Mouse (Mus musculus) cerebellum, adult 8-10 months (tissue): ENCODE results near the gene BC016579.

ENCODE experiments used
- DNase-seq: peaks from one replicate; pipeline ENCODE4 v3.0.0; 2022

The BC016579 gene

DNA sequence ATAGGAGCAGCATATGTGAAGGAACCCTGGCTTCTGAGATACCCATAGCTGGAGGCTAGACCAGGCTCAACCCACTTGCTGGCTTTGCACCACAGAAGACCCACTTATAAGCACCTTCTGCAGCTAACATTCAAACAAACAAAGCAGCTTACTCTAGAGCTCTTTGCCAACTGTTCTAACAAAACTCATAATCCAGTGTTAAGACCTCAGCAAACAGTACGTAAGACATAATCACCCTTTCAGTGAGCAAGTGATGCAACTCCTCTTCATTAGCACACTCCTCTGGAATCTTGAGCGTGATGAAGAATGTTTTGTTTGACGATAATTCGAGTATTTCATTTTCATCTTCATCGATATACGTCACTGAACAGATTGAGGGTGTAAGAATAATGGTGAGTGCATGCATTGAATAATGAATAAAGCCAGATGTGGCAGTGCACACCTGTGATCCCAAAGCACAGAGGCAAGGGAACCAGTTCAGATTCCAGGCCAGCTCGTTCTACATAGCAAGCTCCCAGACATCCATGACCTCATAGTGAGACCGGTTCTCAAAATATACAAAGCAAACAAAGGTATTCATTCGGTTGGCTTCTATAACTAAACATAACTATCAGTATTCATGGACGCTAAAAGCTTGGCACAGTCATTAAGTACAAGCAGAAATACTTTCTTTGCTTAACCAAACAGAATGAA lies 13.7 kb downstream of the BC016579 start:
- no peak for DNase-seq

DNA sequence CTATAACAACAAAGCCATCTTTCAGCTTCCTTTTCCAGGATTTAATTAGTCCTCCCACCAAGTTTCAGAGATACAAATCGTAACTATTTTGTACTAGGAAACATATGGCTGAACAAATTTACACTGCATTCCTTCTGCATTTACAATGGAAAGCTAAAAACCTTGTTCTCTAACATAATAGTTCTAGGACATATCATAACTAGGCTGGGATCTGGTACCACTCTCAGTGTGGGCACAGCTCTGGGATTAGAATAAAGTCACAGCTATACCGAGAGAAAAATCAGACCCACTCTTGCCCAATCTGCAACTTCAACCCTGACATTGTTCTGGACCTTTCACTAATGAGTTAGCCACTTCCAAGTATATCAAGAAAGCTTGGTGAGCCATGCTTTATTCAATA lies 18.0 kb downstream of the BC016579 start:
- DNase-seq: no peak

DNA sequence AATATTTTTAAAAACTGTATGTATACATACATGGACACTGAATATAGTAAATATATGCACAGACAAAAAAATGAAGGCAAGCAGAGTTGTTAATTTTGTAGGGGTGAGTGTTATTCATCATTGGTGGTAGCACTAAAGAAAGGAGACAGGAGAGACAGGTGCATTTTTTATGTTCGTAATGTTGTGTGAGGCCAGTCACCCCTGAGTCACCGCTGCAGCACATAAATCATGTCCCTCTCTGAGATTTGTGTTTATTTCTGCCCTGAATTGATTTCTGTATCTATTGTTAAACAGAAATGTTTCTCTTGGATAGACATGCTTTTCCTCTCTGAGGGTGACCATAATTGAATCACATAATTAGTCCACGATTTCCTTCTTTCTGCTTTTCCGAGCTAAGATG lies 21.4 kb downstream of the BC016579 start:
- DNase-seq: no peak

DNA sequence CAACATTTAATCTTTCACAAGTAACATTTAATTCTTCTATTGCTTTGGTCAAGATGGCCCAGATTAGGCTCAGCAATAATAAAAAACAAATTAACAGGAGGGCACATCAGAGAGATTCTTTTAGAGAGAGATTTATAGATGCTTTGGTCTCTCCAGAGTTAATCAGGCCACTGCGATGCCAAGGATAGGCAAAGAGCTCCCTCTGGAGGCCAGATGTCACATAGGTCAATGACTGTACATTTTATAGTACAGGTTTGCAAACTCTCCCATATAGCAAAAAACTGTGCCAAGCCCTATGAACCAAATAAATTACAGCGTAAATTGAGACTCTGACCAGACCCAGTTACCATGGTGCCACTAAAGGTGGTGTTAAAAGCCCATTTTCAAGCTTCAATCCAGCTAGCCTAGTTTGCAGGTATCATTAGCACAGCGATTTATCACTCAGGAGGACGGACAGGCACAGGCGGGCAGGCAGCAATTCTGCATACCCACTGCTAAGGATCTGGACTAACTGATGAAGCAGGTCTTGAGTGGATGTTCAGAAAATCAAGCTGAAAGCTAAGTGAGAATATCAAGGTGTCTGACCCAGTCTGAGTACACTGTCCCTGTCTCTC lies 23.4 kb downstream of the BC016579 start:
- DNase-seq: peak; percentile 73

DNA sequence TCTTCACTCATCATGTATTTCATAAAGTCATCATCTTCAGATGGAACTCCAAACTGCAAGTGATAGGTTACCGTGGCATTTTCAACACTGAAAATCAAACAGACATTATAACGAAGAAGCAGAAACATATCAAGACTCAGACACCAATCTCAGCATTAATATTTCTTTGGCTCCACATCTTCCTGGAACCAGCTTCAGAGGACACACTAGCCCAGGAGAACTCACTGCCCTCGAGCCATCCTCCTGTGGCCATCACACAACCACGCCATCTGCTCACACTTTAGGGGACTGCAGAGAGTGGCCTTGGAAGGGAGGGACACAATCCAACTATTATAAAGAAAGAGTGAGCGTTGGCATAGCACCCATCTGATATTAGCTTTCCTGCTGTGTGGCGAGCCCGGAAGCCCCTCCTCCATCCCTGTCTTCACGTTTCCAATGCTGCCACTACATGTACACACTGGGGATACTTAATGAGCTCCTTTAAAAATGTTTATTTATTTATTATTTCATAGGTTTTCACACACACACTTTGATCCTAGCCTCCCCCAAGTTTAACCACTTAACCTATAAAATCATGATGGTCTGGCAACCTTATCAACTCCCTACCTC lies 24.3 kb downstream of the BC016579 start:
- no peak for DNase-seq

DNA sequence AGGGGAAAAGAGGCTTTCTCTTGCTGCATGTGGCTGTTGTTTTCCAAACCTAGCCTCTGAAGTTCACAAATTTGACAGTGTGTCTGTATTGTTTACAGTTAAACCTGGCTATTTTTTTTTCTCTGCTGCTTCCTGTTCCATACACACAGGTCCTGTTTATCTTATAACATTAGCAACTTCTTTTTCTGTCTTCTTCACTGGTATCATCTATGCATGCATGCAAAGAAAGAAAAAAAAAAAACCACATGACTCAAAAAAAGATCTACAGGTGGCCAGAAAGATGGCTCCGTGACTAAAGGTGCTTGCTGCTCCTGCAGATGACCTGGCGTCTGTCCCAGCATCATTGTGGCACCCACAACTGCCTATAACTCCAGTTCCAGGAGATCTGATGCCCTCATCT lies 28.5 kb downstream of the BC016579 start:
- DNase-seq: no peak

DNA sequence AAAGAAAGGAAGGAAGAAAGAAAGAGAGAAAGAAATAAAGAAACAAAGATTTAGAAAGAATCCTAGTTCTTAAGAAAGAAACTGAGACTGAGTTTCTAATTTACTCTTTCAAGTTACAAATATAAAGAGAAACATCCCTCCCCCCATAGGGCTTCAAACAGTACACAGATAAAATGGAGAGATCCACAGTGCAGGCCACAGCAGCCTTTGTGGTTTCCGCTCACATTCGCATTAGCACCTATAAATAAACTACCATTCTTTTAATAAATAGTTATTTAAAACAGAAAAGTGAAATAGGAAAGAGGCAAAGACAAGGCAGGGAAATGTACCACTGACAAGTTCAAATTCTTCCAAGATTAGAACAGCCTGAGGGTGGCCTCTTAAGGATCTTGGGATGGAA lies 29.1 kb downstream of the BC016579 start:
- no peak for DNase-seq

DNA sequence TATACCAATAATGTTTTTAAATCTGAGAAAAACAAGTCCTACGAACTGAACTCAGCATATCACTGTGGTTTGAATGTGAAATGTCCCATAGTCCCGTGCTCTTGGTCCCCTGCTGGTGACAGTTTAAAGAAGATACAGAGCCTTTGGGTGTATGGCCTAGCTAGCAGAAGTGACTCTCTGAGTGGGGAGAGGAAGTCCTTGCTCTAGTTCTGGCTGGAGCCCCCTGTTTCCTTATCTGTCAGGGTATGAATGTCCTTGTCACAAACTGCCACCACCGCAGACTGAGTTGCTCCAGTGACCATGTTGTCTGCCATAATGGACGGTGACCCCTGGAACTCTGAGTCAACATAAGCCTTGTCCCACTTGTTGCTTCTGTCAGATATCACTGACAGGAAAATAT lies 30.6 kb downstream of the BC016579 start:
- no peak for DNase-seq

DNA sequence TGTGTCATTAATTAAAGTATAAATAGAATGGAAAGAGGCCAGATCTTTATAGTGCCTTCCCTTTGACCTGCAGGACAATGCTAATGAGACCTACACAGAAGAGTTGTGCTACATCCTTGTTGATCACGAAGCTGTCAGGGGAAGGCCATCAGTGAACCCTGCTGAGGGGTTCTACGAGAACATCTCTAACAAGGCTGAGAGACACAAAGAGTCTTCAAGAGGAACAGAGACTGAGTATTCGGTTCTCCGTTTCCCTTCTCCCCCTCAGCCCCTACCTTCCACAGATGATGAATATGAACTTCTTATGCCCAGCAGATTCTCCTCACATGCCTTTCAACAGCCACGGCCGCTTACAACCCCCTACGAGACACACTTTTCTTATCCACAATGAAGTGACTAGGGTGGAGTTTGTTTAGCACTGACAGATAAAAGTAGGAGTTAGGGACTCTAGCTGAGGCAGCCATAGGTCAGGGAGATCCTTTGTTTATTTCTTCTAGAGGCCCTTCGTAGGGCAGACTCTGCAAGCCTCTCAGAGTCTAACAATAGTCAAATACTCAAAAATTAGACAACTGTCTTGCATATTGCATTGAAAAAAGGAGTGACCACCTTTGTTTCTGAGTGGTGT lies 34.0 kb downstream of the BC016579 start:
- no peak for DNase-seq

DNA sequence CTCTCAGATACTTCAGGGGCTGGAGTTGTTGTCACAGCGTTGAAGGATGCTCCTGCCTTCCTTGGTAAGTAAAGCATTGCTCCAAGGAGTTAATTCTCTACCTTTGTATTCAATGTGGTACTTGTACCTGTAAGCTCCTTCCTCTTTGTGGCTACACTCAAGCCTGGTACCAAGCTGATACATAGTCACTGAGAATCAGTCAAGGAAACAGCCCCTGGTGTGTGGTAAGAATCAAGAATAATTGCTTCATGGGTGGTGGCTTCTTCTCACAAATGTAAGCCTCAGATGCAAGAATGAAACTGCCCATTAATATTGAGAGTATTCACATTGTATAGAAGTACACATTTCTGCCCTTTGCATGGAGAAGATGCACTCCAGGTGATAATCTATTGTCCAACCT lies 37.9 kb downstream of the BC016579 start:
- no peak for DNase-seq

DNA sequence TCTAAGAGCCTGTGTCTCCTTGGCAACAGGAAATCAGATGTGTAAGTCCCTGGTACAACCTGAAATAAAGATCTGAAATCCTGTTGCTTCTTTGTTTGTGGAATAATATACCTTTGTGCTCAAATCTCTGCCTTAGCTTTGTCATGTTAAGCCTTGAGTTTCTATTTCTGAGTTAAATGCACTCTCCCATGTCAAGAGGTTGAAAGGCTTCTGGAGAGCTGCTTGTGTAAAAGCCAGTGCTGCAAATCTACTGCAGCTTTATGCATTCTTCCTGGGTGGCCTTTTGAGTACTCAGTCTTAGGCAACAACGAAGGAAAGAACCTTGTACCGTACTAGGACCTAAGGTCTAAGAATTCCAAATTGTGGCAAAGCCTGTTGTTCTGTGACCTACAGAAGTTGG lies 40.6 kb downstream of the BC016579 start:
- DNase-seq: no peak

DNA sequence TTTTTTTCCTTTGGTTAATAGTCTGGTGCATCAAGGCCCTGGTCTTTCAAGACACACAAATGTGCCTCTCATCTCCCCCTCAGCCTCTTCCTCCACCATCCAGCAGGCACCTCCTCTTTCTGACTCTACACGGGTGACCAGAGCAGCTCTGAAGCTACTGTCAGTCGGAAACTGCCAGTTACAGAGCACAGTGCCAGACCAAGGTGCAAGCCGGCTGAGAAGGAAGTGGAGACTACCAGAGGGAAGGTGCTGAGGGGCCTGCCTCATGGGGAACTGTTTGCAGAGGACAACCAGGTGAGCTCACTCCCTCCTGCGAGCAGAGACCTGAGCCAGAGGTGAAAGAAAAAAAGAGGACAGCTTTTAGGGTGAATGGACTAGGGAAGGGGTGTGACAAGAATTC lies 43.6 kb downstream of the BC016579 start, which contains the start of gene Gcsam:
Gene Gcsam, plus strand, starts transcription at position 114 of the 400 bp plus-strand sequence.
- no peak for DNase-seq

DNA sequence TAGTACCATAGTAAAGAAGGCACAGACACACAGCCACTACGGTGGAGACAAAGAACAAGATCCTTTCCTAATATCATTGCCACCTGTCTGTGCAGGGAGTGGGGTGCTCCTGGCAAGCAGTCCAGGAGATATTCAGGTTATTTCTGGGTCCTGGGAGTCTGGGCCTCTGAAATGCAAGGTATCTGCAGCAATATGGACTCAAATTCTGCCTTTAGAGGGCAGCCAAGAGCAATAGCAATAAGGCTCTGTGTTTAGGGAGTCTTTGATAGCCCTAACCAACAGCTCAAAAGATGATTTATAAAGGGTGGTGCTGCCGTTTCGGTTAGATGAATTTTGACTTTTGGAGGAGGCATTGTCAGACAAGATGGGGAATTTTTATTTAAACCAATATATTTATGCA lies 44.6 kb downstream of the BC016579 start:
- DNase-seq: peak; percentile 7

DNA sequence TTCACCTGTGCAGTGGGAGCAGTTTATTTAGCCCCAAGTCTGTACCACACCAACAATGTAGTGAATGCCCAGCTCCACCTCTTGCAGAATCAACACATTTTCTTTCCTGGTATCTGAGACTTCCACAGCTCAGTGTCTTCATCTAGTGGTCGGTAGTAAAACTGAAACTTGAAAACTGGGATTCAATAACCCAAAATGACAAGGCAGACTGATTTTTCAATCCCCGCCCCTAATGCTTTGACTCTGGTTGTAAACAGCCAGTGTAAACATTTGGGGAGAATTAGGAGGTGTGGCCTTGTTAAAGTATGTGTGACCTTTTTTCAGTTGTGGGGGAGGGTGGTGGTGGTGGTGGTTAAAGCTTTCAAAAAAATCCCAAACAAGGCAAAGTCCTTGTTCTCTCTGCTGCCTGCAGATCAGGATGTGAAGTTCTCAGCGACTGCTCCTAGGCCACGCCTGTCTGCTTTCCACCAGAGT lies 45.4 kb downstream of the BC016579 start:
- DNase-seq: no peak

DNA sequence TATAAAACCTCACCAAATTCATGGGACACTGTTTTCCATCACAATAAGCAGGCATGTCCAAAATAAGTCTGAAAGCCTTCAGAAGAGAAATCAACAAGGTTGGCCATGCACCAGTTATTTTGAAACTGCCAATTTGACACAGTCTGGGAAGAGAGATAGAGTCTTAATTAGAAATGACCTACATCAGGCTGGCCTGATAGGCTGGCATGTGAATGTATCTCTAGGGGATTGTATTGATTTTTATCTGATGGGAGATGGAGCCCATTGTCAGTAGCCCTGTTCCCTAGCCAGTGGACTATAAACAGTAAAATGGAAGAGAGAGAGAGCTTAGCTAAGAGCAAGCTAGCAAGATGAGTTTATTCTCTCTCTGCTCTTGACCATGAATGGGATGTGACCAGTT lies 58.4 kb downstream of the BC016579 start:
- no peak for DNase-seq

DNA sequence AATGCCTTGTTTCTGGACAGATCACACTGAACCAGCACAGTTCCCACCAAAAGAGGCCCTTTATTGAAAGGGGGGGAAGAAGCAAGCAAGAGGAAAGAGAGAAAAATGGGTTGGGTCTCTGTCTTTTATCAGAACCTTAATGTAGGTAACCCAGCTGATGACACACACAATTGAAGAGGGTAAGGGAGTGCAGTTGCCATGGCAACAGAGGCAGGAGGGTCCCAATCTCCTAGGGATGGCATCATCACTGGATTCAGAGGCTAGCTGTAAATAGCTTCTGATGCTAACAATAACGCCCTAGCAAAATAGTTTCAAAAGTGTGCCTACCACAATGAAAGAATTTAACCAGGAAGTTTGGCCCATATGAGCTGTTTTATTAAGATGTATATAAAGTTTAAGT lies 60.2 kb downstream of the BC016579 start:
- no peak for DNase-seq

DNA sequence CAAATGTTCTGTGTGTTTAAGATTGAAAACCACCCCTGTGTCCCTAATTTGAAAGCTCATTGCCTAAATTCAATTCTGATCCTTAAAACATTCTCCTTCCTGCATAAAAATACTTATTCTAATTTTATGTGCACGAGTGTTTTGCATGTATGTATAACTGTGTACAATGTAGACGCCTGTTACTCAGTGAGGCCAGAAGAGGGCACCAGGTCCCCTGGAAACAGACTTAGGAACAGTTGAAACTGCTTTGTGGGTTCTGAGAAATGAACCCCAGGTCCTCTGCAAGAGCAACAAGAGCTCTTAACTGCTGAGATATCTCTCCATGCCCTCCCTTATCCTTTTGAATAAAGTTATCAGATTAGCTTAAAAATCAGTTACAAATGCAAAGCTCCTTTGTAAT lies 71.4 kb downstream of the BC016579 start:
- peak; percentile 2 for DNase-seq

DNA sequence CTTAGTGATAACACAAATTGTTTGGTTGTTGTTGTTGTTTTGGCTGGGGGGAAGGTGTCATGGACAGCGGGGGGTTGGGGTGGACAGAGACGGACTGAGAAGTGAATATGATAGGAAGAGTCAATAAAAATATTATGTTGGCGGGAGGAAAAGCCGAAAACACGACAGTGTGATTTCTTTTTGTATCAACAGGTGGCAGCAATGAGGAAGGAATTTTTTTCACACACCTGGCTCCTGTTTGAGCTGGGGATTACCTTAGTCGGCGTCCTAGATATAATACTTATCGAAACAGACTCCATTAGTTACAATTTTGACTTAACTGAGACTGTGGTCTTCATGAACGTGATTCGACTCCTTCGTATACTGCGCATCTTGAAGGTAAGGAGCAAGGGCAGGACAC lies 74.0 kb downstream of the BC016579 start:
- DNase-seq: no peak
